Mouse (Mus musculus): ENCODE results near the gene Vmn1r213. TPM values are rescaled to one million over a fixed set of nuclear protein-coding genes. Genes with fewer than 3 reads are reported as not detected.

Vmn1r213 gene
- not detected in 2 replicates for polyA plus RNA-seq (2015; fragmentation: Nextera tagmentation; extraction: Ambion mirVana)

GRCm38 (mm10) chr13:23007356-23007755 is at the start of gene Vmn1r213:
Vmn1r213 (plus strand) TSS chr13:23007656.

GRCm38 (mm10) chr13:23030118-23030517 is 22.7 kb downstream of the Vmn1r213 start, which contains the start of gene Vmn1r214:
Vmn1r214 (plus strand) TSS chr13:23030418.

Other genes with a start within 250 kb of the Vmn1r213 start
- gene Vmn1r208, start 230.3 kb upstream of the Vmn1r213 start, polyA plus RNA-seq (2015; fragmentation: Nextera tagmentation; extraction: Ambion mirVana) = not detected in 2 replicates
- gene Vmn1r209, start 198.0 kb upstream of the Vmn1r213 start, polyA plus RNA-seq (2015; fragmentation: Nextera tagmentation; extraction: Ambion mirVana) = not detected in 2 replicates
- gene Vmn1r210, start 176.3 kb upstream of the Vmn1r213 start, polyA plus RNA-seq (2015; fragmentation: Nextera tagmentation; extraction: Ambion mirVana) = not detected in 2 replicates
- not detected in 2 replicates for gene Vmn1r211, start 150.1 kb upstream of the Vmn1r213 start, polyA plus RNA-seq (2015; fragmentation: Nextera tagmentation; extraction: Ambion mirVana)
- not detected in 2 replicates for gene Vmn1r212, start 123.5 kb upstream of the Vmn1r213 start, polyA plus RNA-seq (2015; fragmentation: Nextera tagmentation; extraction: Ambion mirVana)
- gene Vmn1r214, start 22.8 kb downstream of the Vmn1r213 start, polyA plus RNA-seq (2015; fragmentation: Nextera tagmentation; extraction: Ambion mirVana) = not detected in 2 replicates
- not detected in 2 replicates for gene Vmn1r215, start 60.4 kb downstream of the Vmn1r213 start, polyA plus RNA-seq (2015; fragmentation: Nextera tagmentation; extraction: Ambion mirVana)
- gene Vmn1r217, start 110.6 kb downstream of the Vmn1r213 start, polyA plus RNA-seq (2015; fragmentation: Nextera tagmentation; extraction: Ambion mirVana) = not detected in 2 replicates
- gene Vmn1r218, start 125.5 kb downstream of the Vmn1r213 start, polyA plus RNA-seq (2015; fragmentation: Nextera tagmentation; extraction: Ambion mirVana) = not detected in 2 replicates
- gene Vmn1r219, start 151.7 kb downstream of the Vmn1r213 start, polyA plus RNA-seq (2015; fragmentation: Nextera tagmentation; extraction: Ambion mirVana) = 0.02 TPM in 1 of 2 replicates, not detected in the other
- not detected in 2 replicates for gene Vmn1r220, start 180.3 kb downstream of the Vmn1r213 start, polyA plus RNA-seq (2015; fragmentation: Nextera tagmentation; extraction: Ambion mirVana)
- not detected in 2 replicates for gene Vmn1r221, start 206.5 kb downstream of the Vmn1r213 start, polyA plus RNA-seq (2015; fragmentation: Nextera tagmentation; extraction: Ambion mirVana)
- gene Vmn1r222, start 228.3 kb downstream of the Vmn1r213 start, polyA plus RNA-seq (2015; fragmentation: Nextera tagmentation; extraction: Ambion mirVana) = not detected in 2 replicates
- gene Vmn1r223, start 239.5 kb downstream of the Vmn1r213 start, polyA plus RNA-seq (2015; fragmentation: Nextera tagmentation; extraction: Ambion mirVana) = not detected in 2 replicates